Mouse (Mus musculus): ENCODE data around the gene Igf2bp1. TPM values are rescaled to one million over a fixed set of nuclear protein-coding genes. Genes with fewer than 3 reads are reported as not detected.
A peak's percentile ranks its signal among the peaks of the same experiment; 100 is the strongest.
"Not testable (repeated sequence)": the region's sequence is repeated elsewhere in the genome, so short reads cannot be mapped to it uniquely, and the experiment has no call there.

Gene Igf2bp1
- polyA plus RNA-seq, 1 experiment from 2014 or later = 5.2 TPM

- 62% methylated on average over 4 of the region's 4 CpGs for WGBS
- H3K4me2 ChIP-seq (replicated peaks; ENCODE audit: low read depth) = 0 out of 2 replicates have a peak overlapping the region, but pooled peaks have one; percentile 10
- peak; percentile 44 for ATAC-seq
- no peak overlapping the region for H3K4me3 ChIP-seq (ENCODE audit: low read depth, low read length)
- 0 out of 2 replicates have a peak, but pooled peaks cover 5% of the 10 kb centered on the region for H3K9me3 ChIP-seq (ENCODE audit: control insufficient read depth)
- peak overlapping the region; percentile 58; the same call in 1 of the 2 replicates for H3K27ac ChIP-seq (ENCODE audit: low read depth, low read length)
- H3K36me3 ChIP-seq (ENCODE audit: control insufficient read depth, insufficient read depth) = no peaks in the 10 kb centered on the region
- H3K9ac ChIP-seq (ENCODE audit: low read depth, low read length) = no peak overlapping the region
- no peaks in the 10 kb centered on the region for H3K27me3 ChIP-seq (replicated peaks; ENCODE audit: control insufficient read depth, insufficient read depth, low read length)
- TF ChIP-seq CTCF (IDR thresholded peaks at IDR 0.05; ENCODE audit: low read depth) = peak; percentile 70
- no peaks in the 10 kb centered on the region for H3K4me1 ChIP-seq (replicated peaks; ENCODE audit: control insufficient read depth, insufficient read depth, low read length)
Measured at GRCm38 (mm10) chr11:95926398-95926797, 79.3 kb downstream of the Igf2bp1 start.

- peak; percentile 85 for ATAC-seq
- Histone ChIP-seq H3K36me3 (ENCODE audit: control insufficient read depth, insufficient read depth) (no peaks in the 10 kb centered on the region), H3K4me1 (replicated peaks; ENCODE audit: control insufficient read depth, insufficient read depth, low read length) (no peaks in the 10 kb centered on the region), H3K4me2 (replicated peaks; ENCODE audit: low read depth) (0 out of 2 replicates have a peak overlapping the region, but pooled peaks have one; percentile 10), H3K9ac (ENCODE audit: low read depth, low read length) (no peak overlapping the region), H3K4me3 (ENCODE audit: low read depth, low read length) (no peak overlapping the region), H3K9me3 (ENCODE audit: control insufficient read depth) (0 out of 2 replicates have a peak, but pooled peaks cover 5% of the 10 kb centered on the region), H3K27ac (ENCODE audit: low read depth, low read length) (peak overlapping the region; percentile 58; the same call in 1 of the 2 replicates), H3K27me3 (replicated peaks; ENCODE audit: control insufficient read depth, insufficient read depth, low read length) (no peaks in the 10 kb centered on the region)
- no peak for TF ChIP-seq CTCF (IDR thresholded peaks at IDR 0.05; ENCODE audit: low read depth)
- WGBS = 33% methylated on average over 5 of the region's 5 CpGs
Measured at GRCm38 (mm10) chr11:95925976-95926375, 79.8 kb downstream of the Igf2bp1 start.

- H3K9me3 ChIP-seq (ENCODE audit: control insufficient read depth) = 0 out of 2 replicates have a peak, but pooled peaks cover 5% of the 10 kb centered on the region
- H3K4me3 ChIP-seq (ENCODE audit: low read depth, low read length) = no peak overlapping the region
- ATAC-seq = no peak
- no peaks in the 10 kb centered on the region for H3K36me3 ChIP-seq (ENCODE audit: control insufficient read depth, insufficient read depth)
- no peak overlapping the region for H3K9ac ChIP-seq (ENCODE audit: low read depth, low read length)
- H3K27ac ChIP-seq (ENCODE audit: low read depth, low read length) = peak overlapping the region; percentile 78
- 15% methylated on average over 2 of the region's 2 CpGs for WGBS
- H3K4me1 ChIP-seq (replicated peaks; ENCODE audit: control insufficient read depth, insufficient read depth, low read length) = no peaks in the 10 kb centered on the region
- H3K4me2 ChIP-seq (replicated peaks; ENCODE audit: low read depth) = peak overlapping the region; percentile 30; the same call in 1 of the 2 replicates
- no peaks in the 10 kb centered on the region for H3K27me3 ChIP-seq (replicated peaks; ENCODE audit: control insufficient read depth, insufficient read depth, low read length)
- TF ChIP-seq CTCF (IDR thresholded peaks at IDR 0.05; ENCODE audit: low read depth) = no peak
Measured at GRCm38 (mm10) chr11:95924215-95924614, 81.5 kb downstream of the Igf2bp1 start.

DNA sequence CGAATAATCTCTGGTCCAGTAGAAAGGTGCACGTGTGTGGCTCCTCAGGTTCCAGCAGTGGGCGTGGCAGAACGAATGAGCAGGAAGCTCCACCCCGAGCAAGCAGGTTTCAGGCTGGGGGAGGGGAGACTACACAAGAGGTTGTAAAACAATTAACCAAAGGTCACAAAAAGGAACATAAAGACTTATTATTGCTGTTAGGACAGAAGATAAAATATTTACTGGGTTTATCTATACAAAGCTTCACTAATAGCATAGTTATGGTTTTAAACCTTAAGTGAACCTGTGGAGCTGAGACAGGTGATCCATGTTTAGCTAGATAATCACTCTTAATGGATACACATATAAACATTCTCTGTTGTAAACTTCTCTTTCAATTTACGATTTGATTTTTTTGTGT lies 82.3 kb downstream of the Igf2bp1 start:
- H3K4me1 ChIP-seq (replicated peaks; ENCODE audit: control insufficient read depth, insufficient read depth, low read length); H3K36me3 ChIP-seq (ENCODE audit: control insufficient read depth, insufficient read depth); H3K4me3 ChIP-seq (ENCODE audit: low read depth, low read length); H3K9me3 ChIP-seq (ENCODE audit: control insufficient read depth); H3K27me3 ChIP-seq (replicated peaks; ENCODE audit: control insufficient read depth, insufficient read depth, low read length); H3K9ac ChIP-seq (ENCODE audit: low read depth, low read length); H3K27ac ChIP-seq (ENCODE audit: low read depth, low read length): not testable (repeated sequence)
- ATAC-seq = peak; percentile 73
- H3K4me2 ChIP-seq (replicated peaks; ENCODE audit: low read depth) = 0 out of 2 replicates have a peak overlapping the region, but pooled peaks have one; percentile 30
- under 1% methylated on average over 4 of the region's 6 CpGs for WGBS

GRCm38 (mm10) chr11:95921991-95922621 lies 83.6 kb downstream of the Igf2bp1 start:
- no peak for ATAC-seq
- Histone ChIP-seq H3K9ac (ENCODE audit: low read depth, low read length) (no peak overlapping the region), H3K36me3 (ENCODE audit: control insufficient read depth, insufficient read depth) (no peaks in the 10 kb centered on the region), H3K27me3 (replicated peaks; ENCODE audit: control insufficient read depth, insufficient read depth, low read length) (no peaks in the 10 kb centered on the region), H3K4me3 (ENCODE audit: low read depth, low read length) (no peak overlapping the region), H3K4me2 (replicated peaks; ENCODE audit: low read depth) (no peak overlapping the region), H3K4me1 (replicated peaks; ENCODE audit: control insufficient read depth, insufficient read depth, low read length) (no peaks in the 10 kb centered on the region), H3K27ac (ENCODE audit: low read depth, low read length) (no peak overlapping the region), H3K9me3 (ENCODE audit: control insufficient read depth) (no peaks in the 10 kb centered on the region)
- TF ChIP-seq CTCF (IDR thresholded peaks at IDR 0.05; ENCODE audit: low read depth) = no peak
- 26% methylated on average over 12 of the region's 12 CpGs for WGBS

GRCm38 (mm10) chr11:95916426-95916825 lies 89.3 kb downstream of the Igf2bp1 start:
- WGBS = 17% methylated on average over 5 of the region's 5 CpGs
- Histone ChIP-seq H3K4me1 (replicated peaks; ENCODE audit: control insufficient read depth, insufficient read depth, low read length) (no peaks in the 10 kb centered on the region), H3K9me3 (ENCODE audit: control insufficient read depth) (no peaks in the 10 kb centered on the region), H3K36me3 (ENCODE audit: control insufficient read depth, insufficient read depth) (no peaks in the 10 kb centered on the region), H3K27ac (ENCODE audit: low read depth, low read length) (no peak overlapping the region), H3K9ac (ENCODE audit: low read depth, low read length) (no peak overlapping the region), H3K27me3 (replicated peaks; ENCODE audit: control insufficient read depth, insufficient read depth, low read length) (no peaks in the 10 kb centered on the region), H3K4me3 (ENCODE audit: low read depth, low read length) (no peak overlapping the region), H3K4me2 (replicated peaks; ENCODE audit: low read depth) (peak overlapping the region; percentile 24; the same call in 1 of the 2 replicates)
- TF ChIP-seq CTCF (IDR thresholded peaks at IDR 0.05; ENCODE audit: low read depth) = no peak
- ATAC-seq = no peak

All from intestine, postnatal 0 days (tissue).